Mouse (Mus musculus): Measurements from ENCODE around the gene Dnah2. TPM values are rescaled to one million over a fixed set of nuclear protein-coding genes. Genes with fewer than 3 reads are reported as not detected.
A peak's percentile ranks its signal among the peaks of the same experiment; 100 is the strongest.
"Not testable (repeated sequence)": the region's sequence is repeated elsewhere in the genome, so short reads cannot be mapped to it uniquely, and the experiment has no call there.

Gene Dnah2
- polyA plus RNA-seq, 1 experiment from 2014 or later: 4.8 TPM

- Histone ChIP-seq H3K4me1 (ENCODE audit: control insufficient read depth, insufficient read depth, low read length) (peaks cover 17% of the 10 kb centered on the region; the same call in 1 of the 2 replicates), H3K36me3 (ENCODE audit: control insufficient read depth, insufficient read depth, low read length) (peaks cover 47% of the 10 kb centered on the region), H3K27ac (replicated peaks; ENCODE audit: low read depth, low read length) (0 out of 2 replicates have a peak overlapping the region, but pooled peaks have one; percentile 52), H3K9ac (replicated peaks; ENCODE audit: low read length) (no peak overlapping the region; the same call in 1 of the 2 replicates), H3K9me3 (ENCODE audit: control insufficient read depth, low read length) (no peaks in the 10 kb centered on the region), H3K4me2 (ENCODE audit: low read length) (peak overlapping the region; percentile 32), H3K27me3 (ENCODE audit: control insufficient read depth, insufficient read depth, low read length) (no peaks in the 10 kb centered on the region), H3K4me3 (replicated peaks; ENCODE audit: low read depth, low read length) (0 out of 2 replicates have a peak overlapping the region, but pooled peaks have one; percentile 5)
- DNase-seq: no peak
- no peak for ATAC-seq (ENCODE audit: low FRiP score, low TSS enrichment)
- WGBS: 11% methylated on average over 24 of the region's 24 CpGs
These were observed 151.3 kb downstream of the Dnah2 start for GRCm38 (mm10) chr11:69397581-69398057.

- Histone ChIP-seq H3K4me3 (replicated peaks; ENCODE audit: low read depth, low read length) (no peak overlapping the region), H3K27me3 (ENCODE audit: control insufficient read depth, insufficient read depth, low read length) (no peaks in the 10 kb centered on the region), H3K9ac (replicated peaks; ENCODE audit: low read length) (peak overlapping the region; percentile 73; the same call in 1 of the 2 replicates), H3K27ac (replicated peaks; ENCODE audit: low read depth, low read length) (0 out of 2 replicates have a peak overlapping the region, but pooled peaks have one; percentile 96), H3K36me3 (ENCODE audit: control insufficient read depth, insufficient read depth, low read length) (peaks cover 43% of the 10 kb centered on the region), H3K4me2 (ENCODE audit: low read length) (peak overlapping the region; percentile 84), H3K4me1 (ENCODE audit: control insufficient read depth, insufficient read depth, low read length) (peaks cover 17% of the 10 kb centered on the region; the same call in 1 of the 2 replicates), H3K9me3 (ENCODE audit: control insufficient read depth, low read length) (no peaks in the 10 kb centered on the region)
- ATAC-seq (ENCODE audit: low FRiP score, low TSS enrichment) (no peak), DNase-seq (no peak)
- WGBS: 20% methylated on average over 11 of the region's 11 CpGs
These were observed 152.1 kb downstream of the Dnah2 start for GRCm38 (mm10) chr11:69396772-69397171.

- H3K27ac ChIP-seq (replicated peaks; ENCODE audit: low read depth, low read length): peak overlapping the region; percentile 96
- no peaks in the 10 kb centered on the region for H3K9me3 ChIP-seq (ENCODE audit: control insufficient read depth, low read length)
- H3K36me3 ChIP-seq (ENCODE audit: control insufficient read depth, insufficient read depth, low read length): peaks cover 34% of the 10 kb centered on the region
- H3K4me2 ChIP-seq (ENCODE audit: low read length): peak overlapping the region; percentile 84
- DNase-seq (peak; percentile 99), ATAC-seq (ENCODE audit: low FRiP score, low TSS enrichment) (peak; percentile 90)
- no peaks in the 10 kb centered on the region for H3K27me3 ChIP-seq (ENCODE audit: control insufficient read depth, insufficient read depth, low read length)
- H3K9ac ChIP-seq (replicated peaks; ENCODE audit: low read length): peak overlapping the region; percentile 73
- peak overlapping the region; percentile 65 for H3K4me3 ChIP-seq (replicated peaks; ENCODE audit: low read depth, low read length)
- H3K4me1 ChIP-seq (ENCODE audit: control insufficient read depth, insufficient read depth, low read length): peaks cover 17% of the 10 kb centered on the region; the same call in 1 of the 2 replicates
- under 1% methylated on average over 48 of the region's 48 CpGs for WGBS
These were observed 153.1 kb downstream of the Dnah2 start for GRCm38 (mm10) chr11:69395634-69396373.

GRCm38 (mm10) chr11:69395235-69395633 lies 153.7 kb downstream of the Dnah2 start, which contains the start of the genes Naa38 and Cyb5d1:
Naa38 (plus strand) TSS chr11:69395487.
Cyb5d1 (minus strand) TSS chr11:69395631.
- peaks cover 17% of the 10 kb centered on the region; the same call in 1 of the 2 replicates for H3K4me1 ChIP-seq (ENCODE audit: control insufficient read depth, insufficient read depth, low read length)
- ATAC-seq (ENCODE audit: low FRiP score, low TSS enrichment) (peak; percentile 77), DNase-seq (peak; percentile 95)
- under 1% methylated on average over 24 of the region's 24 CpGs for WGBS
- peaks cover 28% of the 10 kb centered on the region for H3K36me3 ChIP-seq (ENCODE audit: control insufficient read depth, insufficient read depth, low read length)
- H3K4me3 ChIP-seq (replicated peaks; ENCODE audit: low read depth, low read length): peak within 1 kb of the TSS; percentile 65
- H3K9ac ChIP-seq (replicated peaks; ENCODE audit: low read length): peak within 1 kb of the TSS; percentile 73
- H3K27me3 ChIP-seq (ENCODE audit: control insufficient read depth, insufficient read depth, low read length); H3K9me3 ChIP-seq (ENCODE audit: control insufficient read depth, low read length): not testable (repeated sequence)
- peak within 1 kb of the TSS; percentile 96 for H3K27ac ChIP-seq (replicated peaks; ENCODE audit: low read depth, low read length)
- H3K4me2 ChIP-seq (ENCODE audit: low read length): peak within 1 kb of the TSS; percentile 84

- Histone ChIP-seq H3K9ac (replicated peaks; ENCODE audit: low read length) (peak overlapping the region; percentile 62), H3K4me3 (replicated peaks; ENCODE audit: low read depth, low read length) (peak overlapping the region; percentile 65), H3K27ac (replicated peaks; ENCODE audit: low read depth, low read length) (peak overlapping the region; percentile 96; the same call in 1 of the 2 replicates), H3K36me3 (ENCODE audit: control insufficient read depth, insufficient read depth, low read length) (peaks cover 23% of the 10 kb centered on the region), H3K4me1 (ENCODE audit: control insufficient read depth, insufficient read depth, low read length) (peaks cover 17% of the 10 kb centered on the region; the same call in 1 of the 2 replicates), H3K4me2 (ENCODE audit: low read length) (peak overlapping the region; percentile 84)
- ATAC-seq (ENCODE audit: low FRiP score, low TSS enrichment); H3K9me3 ChIP-seq (ENCODE audit: control insufficient read depth, low read length); H3K27me3 ChIP-seq (ENCODE audit: control insufficient read depth, insufficient read depth, low read length): not testable (repeated sequence)
- DNase-seq: peak; percentile 27
- WGBS: 1% methylated on average over 31 of the region's 31 CpGs
These were observed 154.2 kb downstream of the Dnah2 start for GRCm38 (mm10) chr11:69394591-69395167.

GRCm38 (mm10) chr11:69390400-69391034 lies 158.4 kb downstream of the Dnah2 start:
- DNase-seq: peak; percentile 92
- 53% methylated on average over 10 of the region's 10 CpGs for WGBS

GRCm38 (mm10) chr11:69389531-69390399 lies 159.1 kb downstream of the Dnah2 start:
- Histone ChIP-seq H3K4me1 (ENCODE audit: control insufficient read depth, insufficient read depth, low read length) (peaks cover 5% of the 10 kb centered on the region; the same call in 1 of the 2 replicates), H3K36me3 (ENCODE audit: control insufficient read depth, insufficient read depth, low read length) (0 out of 2 replicates have a peak, but pooled peaks cover 5% of the 10 kb centered on the region), H3K4me2 (ENCODE audit: low read length) (no peak overlapping the region), H3K9me3 (ENCODE audit: control insufficient read depth, low read length) (no peaks in the 10 kb centered on the region), H3K27me3 (ENCODE audit: control insufficient read depth, insufficient read depth, low read length) (no peaks in the 10 kb centered on the region), H3K4me3 (replicated peaks; ENCODE audit: low read depth, low read length) (no peak overlapping the region), H3K9ac (replicated peaks; ENCODE audit: low read length) (no peak overlapping the region), H3K27ac (replicated peaks; ENCODE audit: low read depth, low read length) (no peak overlapping the region)
- WGBS: 65% methylated on average over 14 of the region's 14 CpGs
- DNase-seq (peak; percentile 25), ATAC-seq (ENCODE audit: low FRiP score, low TSS enrichment) (no peak)

More at GRCm38 (mm10) chr11:69390400-69391034, 158.4 kb downstream of the Dnah2 start:
- no peaks in the 10 kb centered on the region for H3K9me3 ChIP-seq (ENCODE audit: control insufficient read depth, low read length)
- 0 out of 2 replicates have a peak, but pooled peaks cover 5% of the 10 kb centered on the region for H3K36me3 ChIP-seq (ENCODE audit: control insufficient read depth, insufficient read depth, low read length)
- no peak overlapping the region for H3K4me3 ChIP-seq (replicated peaks; ENCODE audit: low read depth, low read length)
- peaks cover 5% of the 10 kb centered on the region; the same call in 1 of the 2 replicates for H3K4me1 ChIP-seq (ENCODE audit: control insufficient read depth, insufficient read depth, low read length)
- H3K4me2 ChIP-seq (ENCODE audit: low read length): no peak overlapping the region
- H3K27me3 ChIP-seq (ENCODE audit: control insufficient read depth, insufficient read depth, low read length): no peaks in the 10 kb centered on the region
- H3K27ac ChIP-seq (replicated peaks; ENCODE audit: low read depth, low read length): no peak overlapping the region
- no peak; the same call in 1 of the 2 replicates for ATAC-seq (ENCODE audit: low FRiP score, low TSS enrichment)
- H3K9ac ChIP-seq (replicated peaks; ENCODE audit: low read length): no peak overlapping the region

Data from midbrain, embryonic 14.5 days (tissue).